Mouse (Mus musculus): Measurements from ENCODE around the gene Dcaf8.
"Not testable (repeated sequence)": the region's sequence is repeated elsewhere in the genome, so short reads cannot be mapped to it uniquely, and the experiment has no call there.

Dcaf8 gene

DNA sequence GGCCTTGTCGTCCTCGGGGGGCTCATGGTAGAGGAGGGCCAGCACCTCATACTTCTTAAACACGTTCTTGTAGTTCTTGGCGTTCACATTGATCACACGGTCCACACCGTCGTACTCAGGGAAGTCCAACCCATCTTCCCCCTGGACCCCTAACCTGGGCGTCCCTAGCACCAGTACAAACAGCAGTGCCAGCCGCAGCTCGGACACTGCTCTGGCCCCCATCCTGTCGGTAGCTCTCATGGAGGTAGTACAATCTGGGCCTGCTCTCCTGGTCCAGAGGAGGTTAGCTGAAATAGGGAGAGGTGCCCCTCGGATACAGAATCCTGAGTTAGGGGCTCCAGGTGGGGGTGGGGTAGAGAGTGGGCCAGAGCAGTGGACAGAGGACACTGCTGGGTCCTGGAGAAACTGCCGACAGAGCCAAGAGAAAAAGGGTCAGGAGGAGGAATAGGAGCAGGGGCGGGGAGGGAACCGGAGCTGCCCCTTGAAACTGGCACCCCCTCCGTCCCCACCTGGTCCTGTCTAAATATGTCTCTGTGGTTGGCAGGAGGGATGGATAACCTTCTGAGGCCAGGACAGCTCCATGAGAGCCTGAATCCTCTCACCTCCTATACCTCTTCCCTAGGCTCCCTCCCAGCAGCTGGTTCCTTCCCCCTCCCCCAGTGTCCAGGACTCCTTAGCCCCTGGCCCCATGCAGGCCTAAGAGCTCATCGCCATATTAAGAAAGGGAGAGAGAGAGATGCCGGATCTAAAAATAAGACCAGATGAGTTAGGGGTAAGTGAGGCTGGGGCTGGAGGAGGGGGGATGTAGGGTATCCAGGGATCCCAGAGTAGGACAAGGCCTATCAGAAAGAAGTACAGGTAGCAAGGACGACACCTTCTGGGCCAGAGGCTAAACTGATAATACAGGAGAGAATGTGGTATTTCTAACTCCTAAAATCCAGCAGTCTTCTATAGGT, 71.8 kb downstream of the Dcaf8 start, which contains the start of gene Casq1:
TSS of gene Casq1 (minus strand) at position 418 of the 956 bp plus-strand sequence.
- DNase-seq (ENCODE audit: low spot score): no peak

DNA sequence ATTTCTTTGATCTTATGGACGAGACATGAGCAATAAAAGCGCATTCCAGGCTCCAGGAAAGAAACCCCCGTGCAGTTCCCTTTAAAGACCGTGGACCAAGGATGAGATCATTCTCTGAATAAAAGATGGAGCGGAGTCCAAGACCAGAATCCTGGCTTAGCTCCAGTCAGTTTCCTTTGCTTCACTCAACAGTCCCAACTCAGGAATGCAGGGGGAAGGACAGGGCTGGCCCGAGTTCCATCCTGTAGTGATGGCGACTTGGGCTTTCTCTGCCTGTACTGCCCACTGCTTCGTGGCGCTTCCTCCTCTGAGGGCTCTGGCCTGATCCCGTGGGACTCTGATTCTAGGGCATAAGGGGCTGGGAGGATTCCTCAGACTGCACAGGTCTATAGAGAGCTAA, 72.5 kb downstream of the Dcaf8 start:
- no peak for DNase-seq (ENCODE audit: low spot score)

DNA sequence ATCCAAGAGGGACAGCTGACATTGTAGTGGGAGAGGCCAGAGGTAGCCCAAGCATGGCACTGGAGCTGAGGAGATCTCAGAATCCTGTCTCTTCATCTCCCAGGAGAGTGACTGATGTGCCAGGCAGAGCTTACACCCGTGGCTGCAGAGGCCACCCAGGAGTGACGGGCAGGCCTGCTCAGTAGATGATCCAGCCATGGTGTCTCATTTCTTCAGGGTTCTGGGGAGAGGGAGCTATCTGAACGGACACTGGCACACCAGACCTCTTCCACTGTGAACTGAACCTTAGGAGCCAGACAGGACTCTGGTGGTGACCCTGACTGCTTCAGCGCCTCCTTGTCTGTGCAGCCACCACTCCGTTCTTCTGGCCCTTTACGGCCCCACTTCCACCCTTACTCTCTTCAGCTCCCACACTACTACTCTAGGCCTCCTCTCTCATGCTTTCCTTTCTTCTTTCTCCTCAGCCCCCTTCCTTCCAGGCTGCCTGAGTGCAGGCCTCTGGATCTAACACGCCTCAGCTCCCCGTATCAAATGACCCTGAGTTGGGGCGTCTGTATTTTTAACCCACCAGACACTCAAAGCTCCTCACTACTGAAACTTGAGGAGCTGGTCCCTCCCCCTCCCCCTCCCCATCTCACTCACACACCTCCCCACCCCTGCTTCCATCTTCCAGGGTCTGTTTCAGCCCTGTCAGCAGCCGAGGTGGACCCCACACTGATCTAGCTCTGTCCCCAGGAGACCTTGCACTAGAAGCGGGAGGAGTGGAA, 73.6 kb downstream of the Dcaf8 start:
- no peak for DNase-seq (ENCODE audit: low spot score)

DNA sequence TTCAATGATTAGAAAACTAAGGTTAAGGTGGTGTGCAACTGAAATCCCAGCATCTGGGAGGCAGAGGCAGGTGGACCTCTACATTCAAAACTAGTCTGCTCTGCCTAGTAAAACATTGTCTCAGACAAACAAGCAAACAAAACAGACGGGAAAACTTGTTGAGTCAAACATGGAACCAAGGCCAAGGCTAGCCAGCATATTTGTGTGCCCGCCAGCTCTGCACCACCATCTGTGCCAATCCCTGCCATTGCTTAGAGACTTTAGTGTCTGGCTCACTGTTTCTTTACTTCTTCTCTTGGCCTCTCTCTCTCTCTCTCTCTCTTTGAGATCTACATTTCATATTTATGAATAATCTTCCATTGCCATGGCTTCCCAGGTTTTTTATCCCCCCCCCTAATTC, 80.3 kb downstream of the Dcaf8 start:
- DNase-seq (ENCODE audit: low spot score): no peak

DNA sequence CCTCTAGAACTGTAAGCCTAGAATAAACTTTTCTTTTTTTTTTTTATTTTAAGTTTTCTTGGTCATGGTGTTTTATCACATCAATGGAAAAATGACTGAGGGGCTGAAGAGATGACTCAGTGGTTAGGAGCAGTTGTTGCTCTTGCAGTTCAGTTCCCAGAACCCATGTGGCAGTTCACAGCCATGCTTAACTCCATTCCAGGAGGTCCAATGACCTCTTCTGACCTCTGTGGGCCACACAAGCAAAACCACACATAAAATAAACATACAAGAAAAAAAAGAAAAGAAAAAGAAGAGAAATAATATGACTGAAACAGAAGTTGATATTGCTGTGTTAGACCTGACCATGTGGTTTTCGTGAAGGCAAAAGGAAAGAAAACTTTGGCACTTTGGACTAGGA, 81.3 kb downstream of the Dcaf8 start:
- DNase-seq (ENCODE audit: low spot score): no peak

DNA sequence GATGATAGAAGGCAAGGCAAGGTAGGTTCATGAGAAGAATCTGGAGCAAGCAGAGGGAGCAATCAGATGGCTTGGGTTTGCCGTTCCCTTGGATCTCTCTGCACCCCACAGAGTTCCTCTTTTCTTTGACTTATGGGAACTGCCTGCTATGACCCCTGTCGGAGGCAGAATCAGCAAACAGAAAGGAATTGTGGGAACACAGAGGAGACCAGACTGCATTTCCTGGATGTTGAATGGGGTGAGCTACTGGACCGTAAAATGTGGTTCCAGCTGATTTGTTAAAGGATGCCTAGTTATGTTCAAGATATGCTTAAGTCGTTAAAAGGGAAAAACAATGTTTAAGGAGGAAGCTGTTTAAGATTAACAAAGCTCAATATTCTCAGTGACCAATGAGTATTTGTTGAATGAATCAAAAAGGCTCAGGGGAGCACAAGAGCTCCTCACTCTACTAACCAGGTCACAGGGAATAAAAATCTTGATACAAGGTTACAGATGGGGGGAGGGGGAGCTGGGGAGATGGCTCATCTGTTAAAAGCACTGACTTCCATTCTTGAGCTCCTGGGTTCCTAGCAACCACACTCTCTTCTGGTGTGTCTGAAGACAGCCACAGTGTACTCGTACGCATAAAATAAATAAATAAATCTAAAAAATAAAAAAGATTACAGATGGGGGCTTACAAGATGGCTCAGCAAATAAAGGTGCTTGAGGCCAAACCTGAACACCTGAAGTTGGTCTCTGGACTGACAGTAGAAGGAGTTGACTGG, 93.2 kb downstream of the Dcaf8 start:
- DNase-seq (ENCODE audit: low spot score): no peak

DNA sequence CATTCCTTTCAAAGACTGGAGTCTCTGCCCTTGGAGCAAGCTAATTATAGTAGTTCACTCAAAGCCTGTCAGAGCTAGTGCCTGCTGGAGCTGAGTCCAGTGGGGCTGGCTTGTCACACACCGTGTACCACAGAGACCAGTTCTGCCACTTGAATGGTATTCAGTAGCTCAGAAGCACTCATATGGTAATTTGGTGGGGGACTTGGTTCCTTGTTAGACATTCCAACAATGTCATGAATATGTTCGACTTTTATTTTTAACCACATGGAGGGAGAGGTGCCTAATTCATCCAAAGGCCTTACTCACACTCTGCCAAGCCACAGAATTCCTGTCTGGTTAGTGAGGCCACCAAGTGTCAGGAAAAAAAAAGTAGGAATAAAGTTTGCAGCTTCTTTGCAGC, 94.5 kb downstream of the Dcaf8 start:
- no peak for DNase-seq (ENCODE audit: low spot score)

DNA sequence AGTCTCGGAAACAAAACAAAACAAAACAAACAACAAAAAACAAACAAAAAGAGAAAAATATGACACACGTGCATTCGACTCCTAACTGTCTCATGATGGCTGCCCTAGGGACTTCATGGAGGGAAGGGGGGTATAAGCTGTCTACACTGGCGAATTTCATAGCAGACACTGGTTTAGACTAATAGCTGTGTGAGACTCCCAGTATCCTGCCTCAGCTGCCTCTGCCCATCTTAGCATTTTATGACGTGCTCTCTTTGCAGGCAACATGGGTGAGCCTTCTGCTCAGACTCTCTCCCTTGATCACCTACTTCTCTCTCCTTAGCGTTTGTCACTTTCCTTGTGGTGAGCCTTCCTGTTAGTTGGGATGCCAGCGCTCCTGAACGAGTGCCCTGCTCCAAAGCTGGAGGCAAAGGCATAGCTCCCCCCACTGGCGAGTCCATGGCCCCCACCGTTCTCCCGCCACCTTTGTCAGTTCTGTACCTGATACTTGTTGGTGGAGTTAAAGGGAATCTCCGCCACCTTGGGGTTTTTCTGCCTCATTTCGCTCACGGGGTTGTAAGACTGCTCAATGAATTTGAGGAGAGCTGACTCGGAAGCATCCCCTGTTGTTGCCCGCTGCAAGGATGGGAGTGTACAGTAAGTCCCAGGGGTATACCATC, 95.8 kb downstream of the Dcaf8 start:
- no peak for DNase-seq (ENCODE audit: low spot score)

DNA sequence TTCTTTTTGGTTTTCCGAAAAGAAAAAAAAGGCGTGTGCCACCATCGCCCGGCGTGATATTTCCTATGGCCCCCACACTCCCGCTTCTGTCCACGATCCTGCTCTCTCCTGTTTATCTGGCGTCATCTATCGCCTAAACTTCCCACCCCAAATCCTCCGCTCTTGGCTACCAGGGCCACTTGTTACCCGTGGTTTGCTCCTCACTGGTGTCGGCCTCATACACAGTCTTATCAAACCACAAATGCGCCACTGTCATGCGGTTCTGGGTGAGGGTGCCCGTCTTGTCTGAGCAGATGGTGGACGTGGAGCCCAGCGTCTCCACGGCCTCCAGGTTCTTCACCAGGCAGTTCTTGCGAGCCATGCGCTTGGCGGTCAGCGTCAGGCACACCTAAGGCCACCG, 96.8 kb downstream of the Dcaf8 start:
- DNase-seq (ENCODE audit: low spot score): not testable (repeated sequence)
